Mouse (Mus musculus): ENCODE results near the gene Ctcf. TPM values are rescaled to one million over a fixed set of nuclear protein-coding genes. Genes with fewer than 3 reads are reported as not detected.
A peak's percentile ranks its signal among the peaks of the same experiment; 100 is the strongest.

The Ctcf gene
- total RNA-seq, 2 experiments from 2014 or later: 80.7 to 84.5 TPM

- DNase-seq (ENCODE audit: low spot score in 2 of 2): no peak
These were observed 8.8 kb downstream of the Ctcf start for GRCm38 (mm10) chr8:105645205-105645604.

- no peak for DNase-seq (ENCODE audit: low spot score in 2 of 2)
These were observed 12.6 kb downstream of the Ctcf start for GRCm38 (mm10) chr8:105648929-105649328.

- no peak for DNase-seq (ENCODE audit: low spot score in 2 of 2)
These were observed 21.3 kb downstream of the Ctcf start for GRCm38 (mm10) chr8:105657641-105658040.

GRCm38 (mm10) chr8:105661167-105661566, 24.8 kb downstream of the Ctcf start:
- no peak for DNase-seq (ENCODE audit: low spot score in 2 of 2)

- DNase-seq (ENCODE audit: low spot score in 2 of 2): no peak
These were observed 41.5 kb downstream of the Ctcf start for GRCm38 (mm10) chr8:105677891-105678290.

GRCm38 (mm10) chr8:105685325-105685724, 49.0 kb downstream of the Ctcf start:
- DNase-seq (ENCODE audit: low spot score in 2 of 2): no peak

- no peak for DNase-seq (ENCODE audit: low spot score in 2 of 2)
These were observed 49.5 kb downstream of the Ctcf start, which contains the start of gene Carmil2 for GRCm38 (mm10) chr8:105685796-105686308. Carmil2 (plus strand) TSS chr8:105686274.

GRCm38 (mm10) chr8:105686551-105686950, 50.2 kb downstream of the Ctcf start:
- DNase-seq (ENCODE audit: low spot score in 2 of 2): no peak

- no peak for DNase-seq (ENCODE audit: low spot score in 2 of 2)
These were observed 51.1 kb downstream of the Ctcf start for GRCm38 (mm10) chr8:105687512-105687911.

GRCm38 (mm10) chr8:105688242-105688752, 51.9 kb downstream of the Ctcf start:
- no peak for DNase-seq (ENCODE audit: low spot score in 2 of 2)

GRCm38 (mm10) chr8:105689256-105689982, 53.1 kb downstream of the Ctcf start:
- DNase-seq (ENCODE audit: low spot score in 2 of 2): no peak

GRCm38 (mm10) chr8:105689983-105690360, 53.6 kb downstream of the Ctcf start:
- no peak for DNase-seq (ENCODE audit: low spot score in 2 of 2)

GRCm38 (mm10) chr8:105690978-105691377, 54.6 kb downstream of the Ctcf start:
- DNase-seq (ENCODE audit: low spot score in 2 of 2): no peak

- no peak for DNase-seq (ENCODE audit: low spot score in 2 of 2)
These were observed 56.2 kb downstream of the Ctcf start for GRCm38 (mm10) chr8:105692449-105693182.

GRCm38 (mm10) chr8:105693648-105694047, 57.3 kb downstream of the Ctcf start:
- peak; percentile 81 to 83 for DNase-seq (ENCODE audit: low spot score in 2 of 2)

- peak in 1 of 2 experiments; percentile 53 for DNase-seq (ENCODE audit: low spot score in 2 of 2)
These were observed 57.9 kb downstream of the Ctcf start for GRCm38 (mm10) chr8:105694051-105694799.

GRCm38 (mm10) chr8:105695080-105695780, 58.9 kb downstream of the Ctcf start:
- DNase-seq (ENCODE audit: low spot score in 2 of 2): no peak

GRCm38 (mm10) chr8:105697196-105697780, 60.9 kb downstream of the Ctcf start:
- DNase-seq (ENCODE audit: low spot score in 2 of 2): no peak

- no peak for DNase-seq (ENCODE audit: low spot score in 2 of 2)
These were observed 62.4 kb downstream of the Ctcf start for GRCm38 (mm10) chr8:105698734-105699133.

GRCm38 (mm10) chr8:105699488-105700215, 63.3 kb downstream of the Ctcf start:
- no peak for DNase-seq (ENCODE audit: low spot score in 2 of 2)

Measured in layer of hippocampus, adult 18-20 months (tissue).